Mouse (Mus musculus): ENCODE measurements around the gene Vmp1. TPM values are rescaled to one million over a fixed set of nuclear protein-coding genes. Genes with fewer than 3 reads are reported as not detected.

The Vmp1 gene
- polyA plus RNA-seq, 1 experiment from 2014 or later, result 99.7 TPM

- no peaks in the 10 kb centered on the region for H3K4me1 ChIP-seq (ENCODE audit: control insufficient read depth, insufficient read depth, low read length)
- H3K4me3 ChIP-seq (ENCODE audit: low read depth, low read length), result no peak overlapping the region
- no peak overlapping the region for H3K4me2 ChIP-seq (ENCODE audit: low read depth, low read length)
- ATAC-seq (replicated peaks; ENCODE audit: insufficient number of reproducible peaks, low FRiP score, low TSS enrichment, low read depth) (no peak), DNase-seq (ENCODE audit: low spot score) (no peak)
- no peak overlapping the region for H3K27ac ChIP-seq (replicated peaks; ENCODE audit: low read depth, low read length)
- no peak overlapping the region for H3K9ac ChIP-seq (replicated peaks; ENCODE audit: low read length)
- no peaks in the 10 kb centered on the region for H3K9me3 ChIP-seq (replicated peaks; ENCODE audit: control insufficient read depth, low read length)
- WGBS, result 89% methylated on average over 6 of the region's 6 CpGs
- no peaks in the 10 kb centered on the region for H3K27me3 ChIP-seq (ENCODE audit: control insufficient read depth, insufficient read depth, low read length)
- no peaks in the 10 kb centered on the region for H3K36me3 ChIP-seq (replicated peaks; ENCODE audit: control insufficient read depth, insufficient read depth, low read depth, low read length)
These were observed 89.3 kb downstream of the Vmp1 start for GRCm38 (mm10) chr11:86594188-86594876.

- no peaks in the 10 kb centered on the region for H3K9me3 ChIP-seq (replicated peaks; ENCODE audit: control insufficient read depth, low read length)
- no peaks in the 10 kb centered on the region for H3K36me3 ChIP-seq (replicated peaks; ENCODE audit: control insufficient read depth, insufficient read depth, low read depth, low read length)
- H3K4me3 ChIP-seq (ENCODE audit: low read depth, low read length), result no peak overlapping the region
- 89% methylated on average over 5 of the region's 5 CpGs for WGBS
- H3K4me1 ChIP-seq (ENCODE audit: control insufficient read depth, insufficient read depth, low read length), result no peaks in the 10 kb centered on the region
- H3K27ac ChIP-seq (replicated peaks; ENCODE audit: low read depth, low read length), result no peak overlapping the region
- ATAC-seq (replicated peaks; ENCODE audit: insufficient number of reproducible peaks, low FRiP score, low TSS enrichment, low read depth) (no peak), DNase-seq (ENCODE audit: low spot score) (no peak)
- no peaks in the 10 kb centered on the region for H3K27me3 ChIP-seq (ENCODE audit: control insufficient read depth, insufficient read depth, low read length)
- no peak overlapping the region for H3K9ac ChIP-seq (replicated peaks; ENCODE audit: low read length)
- H3K4me2 ChIP-seq (ENCODE audit: low read depth, low read length), result no peak overlapping the region
These were observed 90.2 kb downstream of the Vmp1 start for GRCm38 (mm10) chr11:86593443-86593842.

- Histone ChIP-seq H3K9ac (replicated peaks; ENCODE audit: low read length) (no peak overlapping the region), H3K4me3 (ENCODE audit: low read depth, low read length) (no peak overlapping the region), H3K9me3 (replicated peaks; ENCODE audit: control insufficient read depth, low read length) (no peaks in the 10 kb centered on the region), H3K27ac (replicated peaks; ENCODE audit: low read depth, low read length) (no peak overlapping the region), H3K27me3 (ENCODE audit: control insufficient read depth, insufficient read depth, low read length) (no peaks in the 10 kb centered on the region), H3K36me3 (replicated peaks; ENCODE audit: control insufficient read depth, insufficient read depth, low read depth, low read length) (no peaks in the 10 kb centered on the region), H3K4me1 (ENCODE audit: control insufficient read depth, insufficient read depth, low read length) (no peaks in the 10 kb centered on the region), H3K4me2 (ENCODE audit: low read depth, low read length) (no peak overlapping the region)
- no peak for ATAC-seq (replicated peaks; ENCODE audit: insufficient number of reproducible peaks, low FRiP score, low TSS enrichment, low read depth)
- DNase-seq (ENCODE audit: low spot score), result no peak
- WGBS, result 28% methylated on average over 3 of the region's 3 CpGs
These were observed 90.6 kb downstream of the Vmp1 start for GRCm38 (mm10) chr11:86592993-86593392.

GRCm38 (mm10) chr11:86591931-86592616 is 91.6 kb downstream of the Vmp1 start:
- ATAC-seq (replicated peaks; ENCODE audit: insufficient number of reproducible peaks, low FRiP score, low TSS enrichment, low read depth), result no peak
- no peak overlapping the region for H3K9ac ChIP-seq (replicated peaks; ENCODE audit: low read length)
- WGBS, result 90% methylated on average over 2 of the region's 2 CpGs
- H3K4me3 ChIP-seq (ENCODE audit: low read depth, low read length), result no peak overlapping the region
- H3K9me3 ChIP-seq (replicated peaks; ENCODE audit: control insufficient read depth, low read length), result no peaks in the 10 kb centered on the region
- H3K36me3 ChIP-seq (replicated peaks; ENCODE audit: control insufficient read depth, insufficient read depth, low read depth, low read length), result no peaks in the 10 kb centered on the region
- H3K4me2 ChIP-seq (ENCODE audit: low read depth, low read length), result no peak overlapping the region
- no peaks in the 10 kb centered on the region for H3K27me3 ChIP-seq (ENCODE audit: control insufficient read depth, insufficient read depth, low read length)
- DNase-seq (ENCODE audit: low spot score), result no peak
- H3K27ac ChIP-seq (replicated peaks; ENCODE audit: low read depth, low read length), result no peak overlapping the region
- H3K4me1 ChIP-seq (ENCODE audit: control insufficient read depth, insufficient read depth, low read length), result no peaks in the 10 kb centered on the region

GRCm38 (mm10) chr11:86591301-86591845 is 92.3 kb downstream of the Vmp1 start:
- Histone ChIP-seq H3K36me3 (replicated peaks; ENCODE audit: control insufficient read depth, insufficient read depth, low read depth, low read length) (no peaks in the 10 kb centered on the region), H3K9me3 (replicated peaks; ENCODE audit: control insufficient read depth, low read length) (no peaks in the 10 kb centered on the region), H3K9ac (replicated peaks; ENCODE audit: low read length) (no peak overlapping the region), H3K4me3 (ENCODE audit: low read depth, low read length) (no peak overlapping the region), H3K4me2 (ENCODE audit: low read depth, low read length) (no peak overlapping the region), H3K4me1 (ENCODE audit: control insufficient read depth, insufficient read depth, low read length) (no peaks in the 10 kb centered on the region), H3K27ac (replicated peaks; ENCODE audit: low read depth, low read length) (no peak overlapping the region), H3K27me3 (ENCODE audit: control insufficient read depth, insufficient read depth, low read length) (no peaks in the 10 kb centered on the region)
- WGBS, result 89% methylated on average over 4 of the region's 4 CpGs
- no peak for DNase-seq (ENCODE audit: low spot score)
- no peak for ATAC-seq (replicated peaks; ENCODE audit: insufficient number of reproducible peaks, low FRiP score, low TSS enrichment, low read depth)

- DNase-seq (ENCODE audit: low spot score) (no peak), ATAC-seq (replicated peaks; ENCODE audit: insufficient number of reproducible peaks, low FRiP score, low TSS enrichment, low read depth) (no peak)
- Histone ChIP-seq H3K27ac (replicated peaks; ENCODE audit: low read depth, low read length) (no peak overlapping the region), H3K27me3 (ENCODE audit: control insufficient read depth, insufficient read depth, low read length) (no peaks in the 10 kb centered on the region), H3K4me2 (ENCODE audit: low read depth, low read length) (no peak overlapping the region), H3K4me1 (ENCODE audit: control insufficient read depth, insufficient read depth, low read length) (no peaks in the 10 kb centered on the region), H3K9me3 (replicated peaks; ENCODE audit: control insufficient read depth, low read length) (no peaks in the 10 kb centered on the region), H3K9ac (replicated peaks; ENCODE audit: low read length) (no peak overlapping the region), H3K4me3 (ENCODE audit: low read depth, low read length) (no peak overlapping the region), H3K36me3 (replicated peaks; ENCODE audit: control insufficient read depth, insufficient read depth, low read depth, low read length) (no peaks in the 10 kb centered on the region)
- 91% methylated on average over 10 of the region's 10 CpGs for WGBS
These were observed 93.1 kb downstream of the Vmp1 start for GRCm38 (mm10) chr11:86590579-86590978.

GRCm38 (mm10) chr11:86590066-86590465 is 93.6 kb downstream of the Vmp1 start:
- Histone ChIP-seq H3K9me3 (replicated peaks; ENCODE audit: control insufficient read depth, low read length) (no peaks in the 10 kb centered on the region), H3K36me3 (replicated peaks; ENCODE audit: control insufficient read depth, insufficient read depth, low read depth, low read length) (no peaks in the 10 kb centered on the region), H3K4me2 (ENCODE audit: low read depth, low read length) (no peak overlapping the region), H3K9ac (replicated peaks; ENCODE audit: low read length) (no peak overlapping the region), H3K27me3 (ENCODE audit: control insufficient read depth, insufficient read depth, low read length) (no peaks in the 10 kb centered on the region), H3K27ac (replicated peaks; ENCODE audit: low read depth, low read length) (no peak overlapping the region), H3K4me1 (ENCODE audit: control insufficient read depth, insufficient read depth, low read length) (no peaks in the 10 kb centered on the region), H3K4me3 (ENCODE audit: low read depth, low read length) (no peak overlapping the region)
- ATAC-seq (replicated peaks; ENCODE audit: insufficient number of reproducible peaks, low FRiP score, low TSS enrichment, low read depth) (no peak), DNase-seq (ENCODE audit: low spot score) (no peak)
- WGBS, result 84% methylated on average over 4 of the region's 4 CpGs

GRCm38 (mm10) chr11:86588583-86589298 is 94.9 kb downstream of the Vmp1 start:
- no peaks in the 10 kb centered on the region for H3K36me3 ChIP-seq (replicated peaks; ENCODE audit: control insufficient read depth, insufficient read depth, low read depth, low read length)
- H3K27me3 ChIP-seq (ENCODE audit: control insufficient read depth, insufficient read depth, low read length), result no peaks in the 10 kb centered on the region
- no peaks in the 10 kb centered on the region for H3K4me1 ChIP-seq (ENCODE audit: control insufficient read depth, insufficient read depth, low read length)
- ATAC-seq (replicated peaks; ENCODE audit: insufficient number of reproducible peaks, low FRiP score, low TSS enrichment, low read depth), result no peak
- 96% methylated on average over 4 of the region's 4 CpGs for WGBS
- no peak overlapping the region for H3K27ac ChIP-seq (replicated peaks; ENCODE audit: low read depth, low read length)
- no peak overlapping the region for H3K9ac ChIP-seq (replicated peaks; ENCODE audit: low read length)
- no peak overlapping the region for H3K4me2 ChIP-seq (ENCODE audit: low read depth, low read length)
- no peaks in the 10 kb centered on the region for H3K9me3 ChIP-seq (replicated peaks; ENCODE audit: control insufficient read depth, low read length)
- no peak overlapping the region for H3K4me3 ChIP-seq (ENCODE audit: low read depth, low read length)
- no peak for DNase-seq (ENCODE audit: low spot score)

Data from embryonic facial prominence, embryonic 11.5 days (tissue).